25 mouse cellular contexts compared by ENCODE assay signal in genomic region chr11:76317904-76318303, GRCm38 (mm10).
DNase-seq lines count a peak whose midpoint lies in the region; ATAC-seq and TF ChIP-seq lines count a peak whose summit lies in the region.
"Had no signal": no experiment of that assay in that cellular context is flagged by ENCODE, and none has a peak within 500 bp of the region (broad histone marks: within the 10 kb centered on the region; RNA-seq: fewer than 3 reads in every experiment).

No protein-coding gene starts in this region.

- no peak for TF ChIP-seq POLR2A in embryonic fibroblast, embryonic 13.5 days (IDR thresholded peaks at IDR 0.05; ENCODE audit: low read depth, low read length)

- H3K4me2 ChIP-seq in limb, embryonic 12.5 days, result no peak overlapping the region
- H3K4me2 ChIP-seq: embryonic facial prominence, embryonic 15.5 days; forebrain, embryonic 12.5 days; forebrain, embryonic 15.5 days; heart, embryonic 12.5 days; heart, embryonic 15.5 days; hindbrain, embryonic 15.5 days; intestine, embryonic 15.5 days had no signal

- ATAC-seq in limb, embryonic 12.5 days (ENCODE audit: insufficient number of reproducible peaks, insufficient read depth, low FRiP score, low TSS enrichment, low read depth), result no peak
- no peak for ATAC-seq in megakaryocyte-erythroid progenitor cell, adult 5-6 weeks (replicated peaks; ENCODE audit: low FRiP score, low TSS enrichment, poor library complexity, severe bottlenecking)
- ATAC-seq: CD4-positive, CD25-positive, alpha-beta regulatory T cell, adult 4 months; forebrain, embryonic 15.5 days; intestine, embryonic 15.5 days had no signal

- H3K4me1 ChIP-seq in limb, embryonic 12.5 days (replicated peaks), result peaks cover 47% of the 10 kb centered on the region
- peaks cover 63% of the 10 kb centered on the region for H3K4me1 ChIP-seq in limb, embryonic 10.5 days
- H3K4me1 ChIP-seq in embryonic fibroblast, embryonic 13.5 days (ENCODE audit: control insufficient read depth, insufficient read depth, low read length), result peaks cover 24% of the 10 kb centered on the region
- H3K4me1 ChIP-seq: forebrain, embryonic 15.5 days; hindbrain, embryonic 15.5 days had no signal

- peak overlapping the region; percentile 88 for H3K27ac ChIP-seq in gastrocnemius, adult 2 months
- H3K27ac ChIP-seq in limb, embryonic 12.5 days, result 0 out of 2 replicates have a peak overlapping the region, but pooled peaks have one; percentile 4
- no peak overlapping the region for H3K27ac ChIP-seq in limb, embryonic 10.5 days
- 0 out of 2 replicates have a peak overlapping the region, but pooled peaks have one; percentile 2 for H3K27ac ChIP-seq in embryonic fibroblast, embryonic 13.5 days (ENCODE audit: insufficient read depth, low read length)
- H3K27ac ChIP-seq: embryonic facial prominence, embryonic 15.5 days; forebrain, embryonic 12.5 days; forebrain, embryonic 15.5 days; heart, embryonic 15.5 days; hindbrain, embryonic 15.5 days; intestine, embryonic 15.5 days had no signal

- 61% methylated on average over 2 of the region's 2 CpGs for WGBS in limb, embryonic 12.5 days
- WGBS in limb, embryonic 10.5 days, result 69% methylated on average over 2 of the region's 2 CpGs

- H3K4me3 ChIP-seq in gastrocnemius, adult 2 months, result no peak overlapping the region
- no peak overlapping the region for H3K4me3 ChIP-seq in limb, embryonic 12.5 days (replicated peaks)
- no peak overlapping the region for H3K4me3 ChIP-seq in limb, embryonic 10.5 days
- no peak overlapping the region for H3K4me3 ChIP-seq in embryonic fibroblast, embryonic 13.5 days (ENCODE audit: insufficient read depth, low read length)
- H3K4me3 ChIP-seq: embryonic facial prominence, embryonic 15.5 days; erythroblast, embryonic 14.5 days; forebrain, embryonic 12.5 days; forebrain, embryonic 15.5 days; heart, embryonic 12.5 days; heart, embryonic 15.5 days; hindbrain, embryonic 15.5 days; intestine, embryonic 15.5 days had no signal

- 0 out of 2 replicates have a peak, but pooled peaks cover 4% of the 10 kb centered on the region for H3K9me3 ChIP-seq in limb, embryonic 12.5 days
- H3K9me3 ChIP-seq in limb, embryonic 10.5 days (replicated peaks), result no peaks in the 10 kb centered on the region
- H3K9me3 ChIP-seq: embryonic facial prominence, embryonic 15.5 days; forebrain, embryonic 15.5 days; heart, embryonic 15.5 days; hindbrain, embryonic 15.5 days; intestine, embryonic 15.5 days had no signal

- intact Hi-C loops in gastrocnemius, adult 2 months (cut with DNase I), result no loop called here

- H3K36me3 ChIP-seq in limb, embryonic 12.5 days, result 0 out of 2 replicates have a peak, but pooled peaks cover 6% of the 10 kb centered on the region
- H3K36me3 ChIP-seq in limb, embryonic 10.5 days, result peaks cover 18% of the 10 kb centered on the region
- H3K36me3 ChIP-seq: forebrain, embryonic 15.5 days; heart, embryonic 12.5 days; heart, embryonic 15.5 days; hindbrain, embryonic 15.5 days; intestine, embryonic 15.5 days had no signal

- no peaks in the 10 kb centered on the region for H3K27me3 ChIP-seq in limb, embryonic 12.5 days
- H3K27me3 ChIP-seq in limb, embryonic 10.5 days (ENCODE audit: low read depth, poor library complexity, severe bottlenecking), result no peaks in the 10 kb centered on the region
- H3K27me3 ChIP-seq: embryonic facial prominence, embryonic 15.5 days; forebrain, embryonic 12.5 days; forebrain, embryonic 15.5 days; heart, embryonic 12.5 days; heart, embryonic 15.5 days; hindbrain, embryonic 15.5 days; intestine, embryonic 15.5 days had no signal

- DNase-seq in gastrocnemius, adult 2 months, result no peak
- no peak for DNase-seq in gastrocnemius, adult 8-10 months (ENCODE audit: low spot score in 2 of 2)
- no peak for DNase-seq in limb, embryonic 10.5 days (ENCODE audit: low spot score)
- DNase-seq: adrenal gland, postnatal 10 days; adrenal gland, postnatal 36 days; cerebellum, adult 18-20 months; cerebellum, adult 9-11 months; cerebellum, postnatal 36 days; embryo, embryonic 11 days; gastrocnemius, postnatal 14 days; heart, postnatal 10 days; heart, postnatal 36 days; kidney, adult 2 months had no signal

- no peak overlapping the region for H3K9ac ChIP-seq in limb, embryonic 12.5 days (replicated peaks)
- H3K9ac ChIP-seq: embryonic facial prominence, embryonic 15.5 days; forebrain, embryonic 12.5 days; forebrain, embryonic 15.5 days; heart, embryonic 12.5 days; heart, embryonic 15.5 days; hindbrain, embryonic 15.5 days; intestine, embryonic 15.5 days had no signal

- no peak for TF ChIP-seq CTCF in gastrocnemius, adult 2 months (IDR thresholded peaks at IDR 0.05)
- TF ChIP-seq CTCF in embryonic fibroblast, embryonic 13.5 days (IDR thresholded peaks at IDR 0.05; ENCODE audit: borderline replicate concordance, insufficient read depth, low read length), result no peak
